Mouse (Mus musculus) E14TG2a.4 (cell line): Measurements from ENCODE around the gene Ldb1.

Experiments used
- H3K27me3 ChIP-seq: 2 replicates; pipeline ENCODE4 v1.6.1; 2014; ENCODE audit warnings: low read length, control low read depth; ENCODE audit not compliant: insufficient read depth
- H3K36me3 ChIP-seq: 2 replicates; pipeline ENCODE4 v1.6.1; 2014; ENCODE audit warnings: low read length, control low read depth; ENCODE audit not compliant: insufficient read depth
- H3K4me1 ChIP-seq: replicated peaks from 2 replicates; pipeline ENCODE4 v1.6.1; 2014; ENCODE audit warnings: low read depth, low read length, control low read depth
- H3K4me3 ChIP-seq: replicated peaks from 2 replicates; pipeline ENCODE4 v1.5.1; 2014; ENCODE audit warnings: mild to moderate bottlenecking, low read length
- H3K9me3 ChIP-seq: 2 replicates; pipeline ENCODE4 v1.6.1; 2014; ENCODE audit warnings: low read length, control low read depth
- CTCF ChIP-seq: conservative IDR thresholded peaks from 2 replicates; pipeline ENCODE4 v1.5.1; 2014; ENCODE audit warnings: low read length
- NANOG ChIP-seq: IDR thresholded peaks from 2 replicates; pipeline ENCODE4 v1.6.1; 2014; ENCODE audit warnings: borderline replicate concordance, low read length, mixed read lengths
- POU5F1 ChIP-seq: IDR thresholded peaks from 2 replicates; pipeline ENCODE4 v1.6.1; 2014; ENCODE audit warnings: low read length, borderline replicate concordance

Ldb1 gene

DNA sequence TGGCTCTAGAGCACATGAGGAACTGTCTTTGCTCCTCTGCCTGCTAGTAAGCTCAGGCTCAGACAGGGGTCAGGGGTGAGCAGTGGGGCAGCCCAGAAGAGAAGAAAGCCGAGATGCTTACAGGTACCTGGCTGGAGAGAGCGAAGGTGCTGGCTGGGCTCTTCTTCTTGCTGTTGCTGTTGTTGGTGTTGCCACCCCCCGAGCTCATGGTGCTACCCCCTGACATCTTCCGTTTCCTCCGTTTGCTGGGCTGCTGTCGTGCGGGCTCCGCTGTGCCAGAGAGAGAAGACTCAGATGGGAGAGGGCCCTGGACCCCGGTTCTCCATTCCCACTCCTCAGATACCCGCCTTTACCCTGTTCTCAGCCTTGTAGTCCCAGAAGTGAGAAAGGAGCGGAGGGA is 11.1 kb downstream of the Ldb1 start:
- Histone ChIP-seq H3K4me3 (peak overlapping the region; percentile 39), H3K4me1 (peaks cover 95% of the 10 kb centered on the region), H3K9me3 (peaks cover 7% of the 10 kb centered on the region; the same call in 1 of the 2 replicates), H3K27me3 (no peaks in the 10 kb centered on the region), H3K36me3 (peaks cover 74% of the 10 kb centered on the region)
- TF ChIP-seq NANOG (no peak), CTCF (no peak), POU5F1 (no peak)

DNA sequence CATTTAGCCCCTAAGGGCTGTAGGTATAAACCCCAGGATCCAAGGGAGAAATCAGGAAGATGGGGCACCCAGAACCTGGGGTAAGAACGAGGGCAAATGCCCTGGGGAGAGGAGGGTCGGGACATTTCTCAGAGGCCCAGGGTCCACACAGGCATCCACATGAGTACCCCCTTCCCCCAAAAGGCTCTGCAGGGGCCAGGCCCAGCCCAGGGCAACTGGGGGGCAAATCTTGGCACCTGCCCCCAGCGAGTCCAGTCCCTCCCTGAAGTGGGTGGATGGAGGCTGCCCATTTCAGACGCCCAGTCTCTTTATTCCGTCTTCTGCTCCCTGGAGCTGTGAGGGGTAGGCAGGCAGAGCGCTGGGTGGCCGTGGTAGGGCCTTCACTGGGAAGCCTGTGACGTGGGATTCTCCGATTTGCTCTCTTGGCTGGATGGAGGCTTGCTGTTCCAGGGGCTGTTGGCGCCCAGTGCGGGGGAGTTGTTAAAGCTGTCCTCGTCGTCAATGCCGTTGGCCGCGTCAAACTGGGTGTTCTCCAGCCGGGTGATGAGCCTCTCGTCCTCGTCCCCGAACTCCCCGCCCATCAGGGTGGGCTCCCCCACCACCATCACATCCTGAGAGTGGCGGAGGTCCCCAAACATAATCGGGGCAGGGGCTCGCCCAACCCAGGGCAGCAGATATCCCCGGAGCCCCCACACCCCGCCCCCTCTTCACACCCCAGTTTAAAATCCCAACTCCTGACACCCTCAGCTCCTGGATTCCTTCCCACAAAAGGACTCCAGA is 12.1 kb downstream of the Ldb1 start:
- Histone ChIP-seq H3K27me3 (no peaks in the 10 kb centered on the region), H3K4me3 (peak overlapping the region; percentile 17; the same call in 1 of the 2 replicates), H3K4me1 (peaks cover 85% of the 10 kb centered on the region), H3K9me3 (peaks cover 7% of the 10 kb centered on the region; the same call in 1 of the 2 replicates), H3K36me3 (peaks cover 74% of the 10 kb centered on the region)
- TF ChIP-seq POU5F1 (no peak), NANOG (no peak), CTCF (no peak)

DNA sequence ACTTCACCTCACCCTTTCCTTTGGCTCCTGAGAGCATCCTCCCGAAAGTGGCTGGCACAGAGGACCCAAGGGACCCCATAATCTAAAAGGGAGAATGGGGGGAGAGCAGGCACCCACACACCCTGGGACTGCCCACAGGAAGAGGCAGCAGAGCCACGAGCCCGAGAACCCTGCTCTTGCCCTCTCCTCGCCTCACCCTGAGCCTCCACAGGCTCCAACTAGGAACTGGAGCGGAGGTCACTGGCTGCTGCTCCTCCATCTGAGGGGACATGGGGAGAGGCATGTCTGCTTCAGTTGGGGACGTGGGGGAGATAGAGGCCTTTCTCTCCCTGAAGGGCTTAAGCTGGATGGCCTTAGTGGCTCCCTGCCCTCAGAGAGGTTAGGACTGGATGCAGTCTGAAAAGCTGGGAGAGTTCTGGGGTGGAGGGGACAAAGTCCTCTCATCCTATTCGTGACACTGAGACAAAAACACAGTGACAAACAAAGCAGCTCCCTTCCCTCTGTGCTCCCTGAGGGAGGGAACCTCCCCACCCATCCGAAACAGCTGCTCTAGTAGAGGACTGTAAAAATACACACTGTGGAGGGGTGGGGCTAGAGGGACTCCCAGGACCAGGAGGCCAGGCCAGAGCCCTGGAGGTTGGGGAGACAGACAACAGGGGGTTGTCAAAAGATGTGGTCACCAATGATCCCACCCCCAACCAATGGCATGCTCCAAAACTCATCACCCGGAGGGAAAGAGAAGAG is 13.2 kb downstream of the Ldb1 start:
- Histone ChIP-seq H3K4me3 (no peak overlapping the region; the same call in 1 of the 2 replicates), H3K4me1 (peaks cover 78% of the 10 kb centered on the region), H3K36me3 (peaks cover 74% of the 10 kb centered on the region), H3K27me3 (no peaks in the 10 kb centered on the region), H3K9me3 (peaks cover 7% of the 10 kb centered on the region; the same call in 1 of the 2 replicates)
- no peak for TF ChIP-seq POU5F1
- no peak for TF ChIP-seq CTCF
- no peak for TF ChIP-seq NANOG

DNA sequence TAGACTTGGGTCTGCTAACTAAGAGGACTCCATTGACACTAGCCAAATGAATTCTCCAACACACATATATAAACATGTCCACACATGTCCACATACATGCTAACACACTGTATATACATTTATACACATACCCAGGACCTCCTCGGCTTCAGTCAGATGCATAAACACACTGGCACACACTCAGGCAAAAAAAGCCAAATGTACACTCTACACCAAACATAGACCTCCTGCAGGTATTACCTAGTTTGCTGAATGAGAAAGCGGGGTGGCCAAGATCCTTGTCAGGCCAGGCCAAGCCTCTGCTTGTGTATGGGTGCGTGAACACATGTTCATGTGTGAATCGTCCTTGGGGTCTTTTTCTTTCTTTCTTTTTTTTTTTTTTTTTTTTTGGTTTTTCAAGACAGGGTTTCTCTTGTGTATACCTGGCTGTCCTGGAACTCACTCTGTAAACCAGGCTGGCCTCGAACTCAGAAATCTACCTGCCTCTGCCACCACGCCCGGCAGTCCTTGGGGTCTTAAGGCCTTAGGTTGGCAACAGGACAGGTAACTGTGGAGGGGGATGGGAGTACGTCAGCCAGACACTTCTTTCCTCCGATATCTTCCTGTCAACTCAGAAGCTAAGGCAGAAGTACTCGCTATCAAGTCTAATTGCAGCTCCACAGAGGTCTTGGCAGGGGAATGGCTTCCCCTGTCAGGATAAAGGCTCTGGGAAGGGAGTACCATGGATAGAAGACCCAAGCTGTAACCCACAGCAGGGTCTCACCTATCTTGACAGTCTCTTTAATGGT is 14.6 kb downstream of the Ldb1 start:
- H3K4me1 ChIP-seq, result peaks cover 74% of the 10 kb centered on the region
- H3K9me3 ChIP-seq, result peaks cover 7% of the 10 kb centered on the region; the same call in 1 of the 2 replicates
- no peaks in the 10 kb centered on the region for H3K27me3 ChIP-seq
- H3K4me3 ChIP-seq, result no peak overlapping the region
- H3K36me3 ChIP-seq, result peaks cover 63% of the 10 kb centered on the region
- TF ChIP-seq POU5F1, result no peak
- no peak for TF ChIP-seq CTCF
- TF ChIP-seq NANOG, result no peak

DNA sequence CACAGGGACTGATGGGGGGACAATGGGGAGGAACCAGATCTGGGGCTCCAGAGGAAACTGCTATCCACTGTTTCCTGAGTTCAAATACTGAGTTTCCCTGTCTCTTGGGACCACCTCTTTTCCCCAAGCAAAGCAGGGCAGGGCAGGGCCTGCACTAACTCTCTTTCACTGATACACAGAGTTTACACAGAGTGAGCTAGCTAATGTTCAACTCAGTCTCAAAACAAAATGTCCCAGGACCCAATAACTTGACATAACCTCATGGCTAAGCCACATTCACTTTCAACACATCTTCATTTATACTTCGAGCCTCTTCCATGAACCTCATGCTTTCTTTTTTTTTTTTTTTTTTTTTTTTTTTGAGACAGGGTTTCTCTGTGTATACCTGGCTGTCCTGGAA is 15.4 kb downstream of the Ldb1 start:
- Histone ChIP-seq H3K4me3 (no peak overlapping the region), H3K4me1 (peaks cover 71% of the 10 kb centered on the region), H3K27me3 (no peaks in the 10 kb centered on the region), H3K36me3 (peaks cover 56% of the 10 kb centered on the region), H3K9me3 (peaks cover 7% of the 10 kb centered on the region; the same call in 1 of the 2 replicates)
- no peak for TF ChIP-seq NANOG
- no peak for TF ChIP-seq POU5F1
- no peak for TF ChIP-seq CTCF

DNA sequence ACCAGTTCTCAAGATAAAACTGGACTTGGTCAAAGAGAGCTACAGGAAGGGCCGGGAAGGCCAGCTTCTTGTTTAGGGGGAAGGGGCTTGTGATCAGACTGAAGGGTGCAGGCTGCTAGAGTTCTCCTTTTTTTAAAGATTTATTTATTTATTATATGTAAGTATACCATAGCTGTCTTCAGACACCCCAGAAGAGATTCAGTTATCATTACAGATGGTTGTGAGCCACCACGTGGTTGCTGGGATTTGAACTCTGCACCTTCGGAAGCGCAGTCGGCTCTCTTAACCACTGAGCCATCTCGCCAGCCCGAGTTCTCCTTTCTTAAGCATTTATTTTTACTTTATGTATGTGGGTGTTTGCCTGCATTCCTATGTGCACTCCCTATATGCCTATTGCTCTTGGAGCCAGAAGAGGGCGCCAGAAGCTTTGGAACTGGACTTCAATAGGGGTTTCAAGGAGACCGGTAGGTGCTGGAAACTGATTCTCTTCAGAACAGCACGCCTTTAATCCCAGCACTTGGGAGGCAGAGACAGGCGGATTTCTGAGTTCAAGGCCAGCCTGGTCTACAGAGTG is 16.2 kb downstream of the Ldb1 start:
- no peaks in the 10 kb centered on the region for H3K27me3 ChIP-seq
- TF ChIP-seq NANOG (no peak), CTCF (peak; percentile 67)
- peaks cover 7% of the 10 kb centered on the region; the same call in 1 of the 2 replicates for H3K9me3 ChIP-seq

DNA sequence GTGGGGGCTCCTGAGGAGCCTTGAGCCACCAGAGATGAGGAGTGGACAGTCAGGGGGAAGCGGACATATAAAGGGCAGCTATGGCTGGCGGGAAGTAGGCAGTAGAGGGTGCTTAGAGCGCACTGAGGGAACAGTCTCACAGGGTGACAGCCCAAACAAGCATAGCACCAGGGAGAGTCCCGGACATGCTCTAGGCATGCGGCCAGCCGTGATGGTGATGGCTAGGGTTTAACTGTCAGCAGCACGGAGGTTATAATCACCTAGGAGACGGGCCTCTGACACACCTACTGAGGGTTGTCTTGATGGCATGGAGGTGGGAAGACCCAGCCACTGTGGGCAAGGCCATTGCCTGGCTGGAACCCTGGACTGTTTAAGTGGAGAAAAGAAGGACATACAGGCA is 18.4 kb downstream of the Ldb1 start:
- Histone ChIP-seq H3K9me3 (peaks cover 7% of the 10 kb centered on the region; the same call in 1 of the 2 replicates), H3K27me3 (no peaks in the 10 kb centered on the region), H3K36me3 (peaks cover 25% of the 10 kb centered on the region), H3K4me3 (no peak overlapping the region), H3K4me1 (peaks cover 40% of the 10 kb centered on the region)
- no peak for TF ChIP-seq NANOG
- no peak for TF ChIP-seq POU5F1
- TF ChIP-seq CTCF, result no peak

More for the DNA sequence above, 16.2 kb downstream of the Ldb1 start:
- Histone ChIP-seq H3K36me3 (peaks cover 48% of the 10 kb centered on the region), H3K4me1 (peaks cover 63% of the 10 kb centered on the region), H3K4me3 (no peak overlapping the region)

DNA sequence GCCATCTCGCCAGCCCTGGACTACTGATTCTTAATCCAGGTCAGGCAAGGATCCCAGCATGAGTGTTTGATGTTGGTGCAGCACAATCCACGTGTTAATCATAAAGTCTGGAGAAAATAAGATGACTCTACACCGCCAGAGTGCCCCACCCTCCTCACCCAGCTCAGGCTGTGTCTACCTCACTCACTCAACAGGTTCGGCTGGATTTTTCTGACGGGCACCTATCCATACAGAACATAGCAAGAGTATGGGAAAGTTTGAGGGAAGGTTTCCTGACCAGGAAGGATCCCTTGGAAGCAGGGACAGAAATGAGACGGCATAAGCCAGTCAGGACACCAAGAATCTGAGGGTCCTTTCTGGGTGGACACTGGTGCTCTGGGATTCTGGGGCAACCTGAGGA is 20.1 kb downstream of the Ldb1 start:
- H3K9me3 ChIP-seq, result peaks cover 7% of the 10 kb centered on the region; the same call in 1 of the 2 replicates
- H3K4me3 ChIP-seq, result no peak overlapping the region
- peaks cover 24% of the 10 kb centered on the region for H3K4me1 ChIP-seq
- peaks cover 10% of the 10 kb centered on the region for H3K36me3 ChIP-seq
- no peak for TF ChIP-seq POU5F1
- no peak for TF ChIP-seq CTCF
- no peak for TF ChIP-seq NANOG
- no peaks in the 10 kb centered on the region for H3K27me3 ChIP-seq
